Mouse (Mus musculus): ENCODE measurements around the gene Col6a6. TPM values are rescaled to one million over a fixed set of nuclear protein-coding genes. Genes with fewer than 3 reads are reported as not detected.

The Col6a6 gene
- polyA plus RNA-seq, 1 experiment from 2014 or later = 0.50 TPM

DNA sequence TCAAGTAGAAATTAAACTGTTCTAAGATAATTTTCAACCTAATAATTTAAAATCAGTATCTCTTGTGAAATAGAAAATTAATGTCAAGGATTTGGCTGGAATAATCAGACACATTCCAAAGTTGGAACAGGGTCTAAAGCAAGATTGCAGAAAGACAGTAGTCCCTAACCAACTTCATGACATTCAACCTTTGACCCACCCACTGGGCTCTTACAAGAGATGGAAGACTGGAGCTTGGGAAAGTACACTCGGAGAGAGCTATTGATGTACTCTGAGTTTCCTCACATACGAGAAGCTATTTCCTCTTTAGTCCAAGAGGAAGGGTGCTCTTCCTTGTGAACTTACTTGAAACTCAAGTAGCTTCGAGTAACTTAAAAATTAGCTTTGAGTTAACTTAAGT is 56.6 kb downstream of the Col6a6 start:
- no peak overlapping the region for H3K27ac ChIP-seq
- 91% methylated on average over 3 of the region's 3 CpGs for WGBS
- no peak overlapping the region for H3K4me2 ChIP-seq
- no peak for ATAC-seq (ENCODE audit: insufficient number of reproducible peaks, insufficient read depth, low FRiP score, low TSS enrichment, low read depth)
- H3K36me3 ChIP-seq = no peaks in the 10 kb centered on the region
- H3K27me3 ChIP-seq = no peaks in the 10 kb centered on the region
- H3K4me1 ChIP-seq (replicated peaks) = peaks cover 4% of the 10 kb centered on the region; the same call in 1 of the 2 replicates
- no peaks in the 10 kb centered on the region for H3K9me3 ChIP-seq
- no peak overlapping the region for H3K4me3 ChIP-seq (replicated peaks)
- no peak overlapping the region for H3K9ac ChIP-seq (replicated peaks)

GRCm38 (mm10) chr9:105770690-105771089 is 57.3 kb downstream of the Col6a6 start:
- Histone ChIP-seq H3K9ac (replicated peaks) (no peak overlapping the region), H3K36me3 (no peaks in the 10 kb centered on the region), H3K4me2 (no peak overlapping the region), H3K4me3 (replicated peaks) (no peak overlapping the region), H3K4me1 (replicated peaks) (peaks cover 4% of the 10 kb centered on the region; the same call in 1 of the 2 replicates), H3K27me3 (no peaks in the 10 kb centered on the region), H3K27ac (no peak overlapping the region), H3K9me3 (no peaks in the 10 kb centered on the region)
- 79% methylated on average over 7 of the region's 7 CpGs for WGBS
- no peak for ATAC-seq (ENCODE audit: insufficient number of reproducible peaks, insufficient read depth, low FRiP score, low TSS enrichment, low read depth)

DNA sequence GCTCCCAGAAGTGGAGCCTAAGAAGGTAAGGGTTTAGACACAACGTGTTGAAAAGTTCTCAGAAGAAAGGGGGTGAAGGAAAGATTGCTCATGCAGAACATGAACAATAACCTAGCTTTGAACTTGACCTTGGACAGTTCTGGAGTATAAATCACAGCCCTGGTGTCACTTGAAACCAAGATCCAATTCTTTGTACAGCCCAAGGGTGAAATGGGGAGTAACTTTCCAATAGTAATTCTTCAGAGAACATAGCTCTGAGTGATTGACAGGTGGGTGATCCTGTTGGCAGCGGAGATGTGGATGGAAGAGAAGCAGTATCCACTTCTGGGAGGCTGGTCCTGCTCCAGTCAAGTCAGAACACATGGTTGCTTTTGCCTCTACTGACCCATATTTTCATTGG is 62.1 kb downstream of the Col6a6 start:
- 0 out of 2 replicates have a peak, but pooled peaks cover 6% of the 10 kb centered on the region for H3K4me1 ChIP-seq (replicated peaks)
- ATAC-seq (ENCODE audit: insufficient number of reproducible peaks, insufficient read depth, low FRiP score, low TSS enrichment, low read depth) = no peak
- H3K27ac ChIP-seq = no peak overlapping the region
- H3K9me3 ChIP-seq = no peaks in the 10 kb centered on the region
- no peak overlapping the region for H3K9ac ChIP-seq (replicated peaks)
- H3K36me3 ChIP-seq = no peaks in the 10 kb centered on the region
- 67% methylated on average over 2 of the region's 2 CpGs for WGBS
- no peaks in the 10 kb centered on the region for H3K27me3 ChIP-seq
- H3K4me2 ChIP-seq = no peak overlapping the region
- H3K4me3 ChIP-seq (replicated peaks) = no peak overlapping the region

- Histone ChIP-seq H3K36me3 (no peaks in the 10 kb centered on the region), H3K4me1 (replicated peaks) (0 out of 2 replicates have a peak, but pooled peaks cover 6% of the 10 kb centered on the region), H3K4me3 (replicated peaks) (no peak overlapping the region), H3K9me3 (no peaks in the 10 kb centered on the region), H3K27ac (no peak overlapping the region), H3K4me2 (no peak overlapping the region), H3K27me3 (no peaks in the 10 kb centered on the region), H3K9ac (replicated peaks) (no peak overlapping the region)
- WGBS = 76% methylated on average over 5 of the region's 5 CpGs
- ATAC-seq (ENCODE audit: insufficient number of reproducible peaks, insufficient read depth, low FRiP score, low TSS enrichment, low read depth) = no peak
These were observed 63.3 kb downstream of the Col6a6 start for GRCm38 (mm10) chr9:105764681-105765080.

GRCm38 (mm10) chr9:105764127-105764526 is 63.8 kb downstream of the Col6a6 start:
- Histone ChIP-seq H3K4me1 (replicated peaks) (0 out of 2 replicates have a peak, but pooled peaks cover 6% of the 10 kb centered on the region), H3K9ac (replicated peaks) (no peak overlapping the region), H3K27me3 (no peaks in the 10 kb centered on the region), H3K27ac (no peak overlapping the region), H3K4me2 (no peak overlapping the region), H3K9me3 (no peaks in the 10 kb centered on the region), H3K4me3 (replicated peaks) (no peak overlapping the region), H3K36me3 (no peaks in the 10 kb centered on the region)
- no peak for ATAC-seq (ENCODE audit: insufficient number of reproducible peaks, insufficient read depth, low FRiP score, low TSS enrichment, low read depth)
- WGBS = 66% methylated on average over 5 of the region's 5 CpGs

DNA sequence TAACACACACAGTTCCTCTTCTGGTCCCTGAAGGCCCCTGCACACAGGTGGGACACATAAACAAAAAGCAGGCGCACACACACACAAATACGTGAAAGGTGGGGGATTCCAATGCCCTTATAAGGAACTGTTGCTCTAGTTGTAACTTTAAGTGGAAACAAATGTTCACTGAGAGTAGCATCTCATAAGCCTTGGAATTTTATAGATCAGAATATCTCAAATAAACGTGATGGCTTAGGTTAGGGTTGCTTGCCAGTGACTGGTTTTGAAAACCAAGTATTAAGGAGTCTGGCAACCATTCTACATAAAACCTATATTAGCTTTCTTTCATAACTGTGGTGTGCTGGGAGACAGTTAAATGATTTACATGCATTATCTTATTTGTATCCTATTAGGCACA is 64.3 kb downstream of the Col6a6 start:
- Histone ChIP-seq H3K27ac (no peak overlapping the region), H3K4me3 (replicated peaks) (no peak overlapping the region), H3K4me1 (replicated peaks) (0 out of 2 replicates have a peak, but pooled peaks cover 6% of the 10 kb centered on the region), H3K9ac (replicated peaks) (no peak overlapping the region), H3K9me3 (no peaks in the 10 kb centered on the region), H3K36me3 (no peaks in the 10 kb centered on the region), H3K27me3 (no peaks in the 10 kb centered on the region), H3K4me2 (no peak overlapping the region)
- 31% methylated on average over 3 of the region's 3 CpGs for WGBS
- no peak for ATAC-seq (ENCODE audit: insufficient number of reproducible peaks, insufficient read depth, low FRiP score, low TSS enrichment, low read depth)

GRCm38 (mm10) chr9:105762274-105762673 is 65.7 kb downstream of the Col6a6 start:
- no peaks in the 10 kb centered on the region for H3K36me3 ChIP-seq
- no peaks in the 10 kb centered on the region for H3K9me3 ChIP-seq
- H3K4me1 ChIP-seq (replicated peaks) = 0 out of 2 replicates have a peak, but pooled peaks cover 6% of the 10 kb centered on the region
- H3K4me3 ChIP-seq (replicated peaks) = no peak overlapping the region
- H3K27ac ChIP-seq = no peak overlapping the region
- 87% methylated on average over 7 of the region's 7 CpGs for WGBS
- no peaks in the 10 kb centered on the region for H3K27me3 ChIP-seq
- no peak overlapping the region for H3K4me2 ChIP-seq
- no peak for ATAC-seq (ENCODE audit: insufficient number of reproducible peaks, insufficient read depth, low FRiP score, low TSS enrichment, low read depth)
- H3K9ac ChIP-seq (replicated peaks) = no peak overlapping the region

- Histone ChIP-seq H3K27me3 (no peaks in the 10 kb centered on the region), H3K4me3 (replicated peaks) (no peak overlapping the region), H3K9ac (replicated peaks) (no peak overlapping the region), H3K27ac (no peak overlapping the region), H3K4me1 (replicated peaks) (no peaks in the 10 kb centered on the region), H3K9me3 (no peaks in the 10 kb centered on the region), H3K4me2 (no peak overlapping the region), H3K36me3 (no peaks in the 10 kb centered on the region)
- ATAC-seq (ENCODE audit: insufficient number of reproducible peaks, insufficient read depth, low FRiP score, low TSS enrichment, low read depth) = no peak
- WGBS = 84% methylated on average over 5 of the region's 5 CpGs
These were observed 69.1 kb downstream of the Col6a6 start for GRCm38 (mm10) chr9:105758861-105759260.

DNA sequence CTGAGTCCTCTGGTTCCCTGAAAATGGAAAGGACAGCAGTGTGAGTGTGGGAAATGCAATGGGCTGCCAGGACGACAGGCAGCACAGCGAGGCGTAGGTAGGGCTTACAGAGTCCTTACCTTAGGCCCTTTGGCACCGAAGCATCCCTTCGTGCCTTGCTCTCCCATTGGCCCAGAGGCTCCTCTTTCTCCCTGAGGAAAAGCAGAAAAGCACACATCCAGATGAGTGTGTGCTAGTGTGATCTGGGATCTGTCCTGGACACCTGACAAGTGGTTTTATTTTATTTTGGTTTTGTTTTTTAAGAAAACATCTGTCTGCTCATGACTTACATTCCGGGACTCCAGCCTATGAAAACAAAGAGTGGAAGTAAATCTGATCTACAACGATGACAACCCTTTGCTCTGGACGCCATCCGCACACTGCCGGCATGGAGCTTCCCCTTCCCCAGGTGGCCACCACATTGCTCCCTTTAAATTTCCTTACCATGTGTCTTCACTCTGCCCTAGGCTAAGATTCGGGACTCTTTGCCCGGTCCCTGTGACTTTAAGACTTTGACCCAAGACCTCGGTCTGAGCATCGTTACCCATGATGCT is 69.7 kb downstream of the Col6a6 start:
- 78% methylated on average over 14 of the region's 14 CpGs for WGBS

DNA sequence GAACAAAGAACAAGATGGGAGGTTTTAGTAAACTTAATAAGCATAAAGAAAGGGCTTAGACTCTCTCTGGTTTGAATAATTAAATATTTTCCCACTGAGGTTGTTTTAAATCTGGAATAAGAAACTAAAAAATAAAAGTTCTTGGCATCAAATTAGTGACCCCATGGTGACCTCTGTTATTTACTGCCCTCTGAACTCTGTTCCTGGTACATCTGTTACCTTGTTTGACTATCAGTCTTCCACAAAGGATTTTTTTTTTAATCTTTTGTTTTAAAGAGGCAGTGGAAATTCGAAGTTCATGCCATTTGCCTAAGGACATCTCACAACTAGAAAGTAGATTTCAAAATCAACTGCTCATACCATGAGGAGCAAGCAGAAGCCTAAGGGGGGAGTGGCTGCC is 73.7 kb downstream of the Col6a6 start:
- no peaks in the 10 kb centered on the region for H3K9me3 ChIP-seq
- 50% methylated on average over 1 of the region's 1 CpGs for WGBS
- H3K9ac ChIP-seq (replicated peaks) = no peak overlapping the region
- no peaks in the 10 kb centered on the region for H3K36me3 ChIP-seq
- H3K27me3 ChIP-seq = no peaks in the 10 kb centered on the region
- H3K27ac ChIP-seq = no peak overlapping the region
- no peaks in the 10 kb centered on the region for H3K4me1 ChIP-seq (replicated peaks)
- no peak overlapping the region for H3K4me3 ChIP-seq (replicated peaks)
- H3K4me2 ChIP-seq = no peak overlapping the region
- ATAC-seq (ENCODE audit: insufficient number of reproducible peaks, insufficient read depth, low FRiP score, low TSS enrichment, low read depth) = no peak

More for the DNA sequence above, 69.7 kb downstream of the Col6a6 start:
- no peak overlapping the region for H3K4me3 ChIP-seq (replicated peaks)
- H3K9me3 ChIP-seq = no peaks in the 10 kb centered on the region
- H3K27ac ChIP-seq = no peak overlapping the region
- H3K27me3 ChIP-seq = no peaks in the 10 kb centered on the region
- no peaks in the 10 kb centered on the region for H3K36me3 ChIP-seq
- no peak for ATAC-seq (ENCODE audit: insufficient number of reproducible peaks, insufficient read depth, low FRiP score, low TSS enrichment, low read depth)
- no peak overlapping the region for H3K4me2 ChIP-seq
- no peaks in the 10 kb centered on the region for H3K4me1 ChIP-seq (replicated peaks)
- no peak overlapping the region for H3K9ac ChIP-seq (replicated peaks)

GRCm38 (mm10) chr9:105745861-105746260 is 82.1 kb downstream of the Col6a6 start:
- Histone ChIP-seq H3K4me3 (replicated peaks) (no peak overlapping the region), H3K9me3 (peaks cover 4% of the 10 kb centered on the region; the same call in 1 of the 2 replicates), H3K27me3 (no peaks in the 10 kb centered on the region), H3K9ac (replicated peaks) (no peak overlapping the region), H3K4me1 (replicated peaks) (peaks cover 15% of the 10 kb centered on the region), H3K4me2 (no peak overlapping the region), H3K36me3 (no peaks in the 10 kb centered on the region), H3K27ac (no peak overlapping the region)
- 91% methylated on average over 3 of the region's 3 CpGs for WGBS
- no peak for ATAC-seq (ENCODE audit: insufficient number of reproducible peaks, insufficient read depth, low FRiP score, low TSS enrichment, low read depth)

GRCm38 (mm10) chr9:105740413-105740812 is 87.5 kb downstream of the Col6a6 start:
- Histone ChIP-seq H3K9me3 (no peaks in the 10 kb centered on the region), H3K27me3 (no peaks in the 10 kb centered on the region), H3K4me2 (no peak overlapping the region), H3K36me3 (no peaks in the 10 kb centered on the region), H3K27ac (no peak overlapping the region), H3K4me3 (replicated peaks) (no peak overlapping the region), H3K9ac (replicated peaks) (no peak overlapping the region), H3K4me1 (replicated peaks) (peaks cover 20% of the 10 kb centered on the region)
- 66% methylated on average over 2 of the region's 2 CpGs for WGBS
- no peak for ATAC-seq (ENCODE audit: insufficient number of reproducible peaks, insufficient read depth, low FRiP score, low TSS enrichment, low read depth)
